Mouse (Mus musculus): ENCODE measurements around the gene Mpeg1. TPM values are rescaled to one million over a fixed set of nuclear protein-coding genes. Genes with fewer than 3 reads are reported as not detected.

The Mpeg1 gene
- polyA plus RNA-seq (2011; ENCODE audit: insufficient read length, low read depth, missing spikeins) = 0.82 and 7.0 TPM in 2 replicates

DNA sequence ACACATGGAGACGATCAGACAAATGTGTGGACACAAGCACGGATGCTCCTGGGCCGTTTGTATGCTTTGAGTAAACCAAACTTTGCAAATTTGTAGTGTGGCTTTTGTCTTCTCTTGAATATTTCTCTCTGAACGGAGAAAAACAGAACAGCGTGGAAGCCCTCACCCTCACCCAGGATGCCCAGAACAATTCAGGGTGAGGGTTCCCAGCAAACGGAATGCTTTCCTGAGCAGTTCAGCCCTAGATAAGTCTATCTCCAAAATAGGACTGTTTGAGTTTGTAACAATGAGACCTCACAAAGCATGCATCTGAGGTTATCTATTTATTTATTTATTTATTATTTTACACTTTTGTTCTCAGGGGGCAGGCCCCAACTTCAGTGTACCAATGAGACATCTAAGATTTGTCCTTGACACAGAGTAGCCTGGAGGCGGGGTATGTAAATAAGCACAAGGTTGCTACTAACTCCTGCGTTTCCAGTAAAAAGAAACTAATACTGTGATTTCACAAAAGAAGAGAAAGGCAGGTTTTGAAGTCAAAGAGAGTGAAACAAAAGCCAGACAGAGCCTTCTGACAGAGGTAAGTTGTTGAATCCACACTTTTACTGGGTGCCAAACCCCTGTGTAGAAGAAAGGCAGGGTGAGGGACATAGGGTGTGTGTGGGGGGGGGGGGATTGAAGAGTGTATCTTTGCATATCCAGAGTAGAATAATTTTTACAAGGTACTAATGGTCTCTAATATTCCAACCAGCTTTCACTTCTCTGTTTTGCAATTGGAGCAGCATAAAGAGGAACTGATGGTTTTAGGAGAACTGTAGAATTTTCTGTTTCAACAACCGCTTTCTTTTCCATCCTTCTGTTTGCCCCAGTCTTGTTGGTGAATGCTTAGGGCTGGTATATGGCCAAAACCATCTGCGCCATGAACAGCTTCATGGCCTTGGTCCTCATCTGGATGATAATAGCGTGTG lies at the start of gene Mpeg1:
TSS of gene Mpeg1 (plus strand) at position 498 of the 968 bp plus-strand sequence.
- no peak within 1 kb of the TSS for H3K27ac ChIP-seq (ENCODE audit: insufficient read depth, low read length)
- no peak within 1 kb of the TSS for H3K4me3 ChIP-seq (ENCODE audit: insufficient read depth, low read length)
- H3K4me1 ChIP-seq (ENCODE audit: control insufficient read depth, insufficient read depth, low read length) = peaks cover 4% of the 10 kb centered on the region
- TF ChIP-seq POLR2A (IDR thresholded peaks at IDR 0.05; ENCODE audit: low read depth, low read length) (no peak), CTCF (IDR thresholded peaks at IDR 0.05; ENCODE audit: borderline replicate concordance, insufficient read depth, low read length) (no peak)

GRCm38 (mm10) chr19:12413737-12414136 lies 46.8 kb upstream of the Mpeg1 start:
- TF ChIP-seq POLR2A (IDR thresholded peaks at IDR 0.05; ENCODE audit: low read depth, low read length) = no peak
- TF ChIP-seq CTCF (IDR thresholded peaks at IDR 0.05; ENCODE audit: borderline replicate concordance, insufficient read depth, low read length) = no peak
- no peaks in the 10 kb centered on the region for H3K4me1 ChIP-seq (ENCODE audit: control insufficient read depth, insufficient read depth, low read length)
- H3K27ac ChIP-seq (ENCODE audit: insufficient read depth, low read length) = no peak overlapping the region
- H3K4me3 ChIP-seq (ENCODE audit: insufficient read depth, low read length) = no peak overlapping the region

DNA sequence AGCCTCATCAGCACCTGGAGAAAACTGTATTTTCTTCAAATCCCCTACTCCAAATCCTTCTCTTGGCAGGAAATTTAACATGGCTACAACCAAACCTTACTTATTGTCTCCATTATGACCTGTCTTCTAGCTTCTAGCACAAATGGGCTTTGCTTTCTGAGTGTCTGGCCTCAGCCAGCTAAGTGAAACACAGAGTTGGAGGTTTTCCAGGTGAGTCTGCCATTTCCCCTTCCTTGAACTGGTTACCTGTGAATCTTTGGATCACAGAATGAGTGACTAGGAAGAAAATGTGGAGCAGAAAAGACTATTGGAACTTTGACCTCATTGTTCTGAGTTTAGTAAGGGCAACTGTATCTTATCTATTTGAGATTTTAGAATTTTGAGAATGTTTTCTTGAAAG lies 43.2 kb upstream of the Mpeg1 start, which contains the start of gene Olfr1441:
TSS of gene Olfr1441 (plus strand) at position 73 of the 400 bp plus-strand sequence.
- H3K4me1 ChIP-seq (ENCODE audit: control insufficient read depth, insufficient read depth, low read length) = no peaks in the 10 kb centered on the region
- TF ChIP-seq POLR2A (IDR thresholded peaks at IDR 0.05; ENCODE audit: low read depth, low read length) = no peak
- no peak for TF ChIP-seq CTCF (IDR thresholded peaks at IDR 0.05; ENCODE audit: borderline replicate concordance, insufficient read depth, low read length)
- no peak within 1 kb of the TSS for H3K27ac ChIP-seq (ENCODE audit: insufficient read depth, low read length)
- H3K4me3 ChIP-seq (ENCODE audit: insufficient read depth, low read length) = no peak within 1 kb of the TSS

DNA sequence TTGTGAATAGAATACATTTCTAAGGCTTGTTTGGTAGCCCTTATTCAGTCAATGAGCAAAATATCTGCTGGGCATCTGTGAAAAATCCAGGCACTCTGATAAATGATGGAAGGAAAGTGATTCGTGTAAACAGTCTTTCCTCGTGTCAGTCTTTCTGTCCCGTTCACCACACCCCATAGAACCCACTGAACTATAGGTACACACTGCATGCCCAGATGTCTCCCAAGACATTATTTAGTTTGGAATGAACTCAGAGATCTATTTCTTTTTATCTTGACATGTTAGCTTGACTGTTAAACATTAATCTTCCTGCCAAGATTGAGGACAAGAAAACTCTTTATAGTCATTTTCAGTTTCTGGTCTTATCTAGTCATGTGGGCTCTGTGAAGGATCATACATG lies 42.3 kb upstream of the Mpeg1 start:
- TF ChIP-seq CTCF (IDR thresholded peaks at IDR 0.05; ENCODE audit: borderline replicate concordance, insufficient read depth, low read length) (no peak), POLR2A (IDR thresholded peaks at IDR 0.05; ENCODE audit: low read depth, low read length) (no peak)
- no peaks in the 10 kb centered on the region for H3K4me1 ChIP-seq (ENCODE audit: control insufficient read depth, insufficient read depth, low read length)
- no peak overlapping the region for H3K27ac ChIP-seq (ENCODE audit: insufficient read depth, low read length)
- H3K4me3 ChIP-seq (ENCODE audit: insufficient read depth, low read length) = no peak overlapping the region

GRCm38 (mm10) chr19:12420555-12420954 lies 40.0 kb upstream of the Mpeg1 start:
- H3K4me3 ChIP-seq (ENCODE audit: insufficient read depth, low read length) = no peak overlapping the region
- TF ChIP-seq CTCF (IDR thresholded peaks at IDR 0.05; ENCODE audit: borderline replicate concordance, insufficient read depth, low read length) = no peak
- H3K4me1 ChIP-seq (ENCODE audit: control insufficient read depth, insufficient read depth, low read length) = no peaks in the 10 kb centered on the region
- no peak overlapping the region for H3K27ac ChIP-seq (ENCODE audit: insufficient read depth, low read length)

DNA sequence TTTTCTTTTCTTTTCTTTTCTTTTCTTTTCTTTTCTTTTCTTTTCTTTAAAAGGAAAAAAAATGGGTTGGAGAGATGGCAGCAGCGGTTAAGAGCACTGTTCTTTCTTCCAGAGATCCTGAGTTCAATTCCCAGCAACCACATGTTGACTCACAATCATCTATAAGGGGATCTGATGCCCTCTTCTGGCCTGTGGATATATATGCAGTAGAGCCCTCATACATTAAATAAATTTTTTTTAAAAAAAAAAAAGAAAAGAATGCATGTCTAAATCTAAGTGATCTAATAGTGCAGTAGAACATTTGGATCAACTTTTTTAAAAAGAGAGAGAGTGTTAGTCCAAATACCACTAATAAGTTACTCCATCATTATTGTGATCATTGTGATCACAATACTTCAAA lies 38.9 kb upstream of the Mpeg1 start:
- Histone ChIP-seq H3K4me1 (ENCODE audit: control insufficient read depth, insufficient read depth, low read length) (no peaks in the 10 kb centered on the region), H3K4me3 (ENCODE audit: insufficient read depth, low read length) (no peak overlapping the region), H3K27ac (ENCODE audit: insufficient read depth, low read length) (no peak overlapping the region)
- TF ChIP-seq POLR2A (IDR thresholded peaks at IDR 0.05; ENCODE audit: low read depth, low read length) (no peak), CTCF (IDR thresholded peaks at IDR 0.05; ENCODE audit: borderline replicate concordance, insufficient read depth, low read length) (no peak)

GRCm38 (mm10) chr19:12427101-12427500 lies 33.5 kb upstream of the Mpeg1 start:
- no peaks in the 10 kb centered on the region for H3K4me1 ChIP-seq (ENCODE audit: control insufficient read depth, insufficient read depth, low read length)
- no peak overlapping the region for H3K27ac ChIP-seq (ENCODE audit: insufficient read depth, low read length)
- TF ChIP-seq POLR2A (IDR thresholded peaks at IDR 0.05; ENCODE audit: low read depth, low read length) = no peak
- H3K4me3 ChIP-seq (ENCODE audit: insufficient read depth, low read length) = no peak overlapping the region

GRCm38 (mm10) chr19:12427605-12428004 lies 33.0 kb upstream of the Mpeg1 start, which contains the start of gene Pfpl:
Gene Pfpl (plus strand): TSS chr19:12427905.
- TF ChIP-seq POLR2A (IDR thresholded peaks at IDR 0.05; ENCODE audit: low read depth, low read length) (no peak), CTCF (IDR thresholded peaks at IDR 0.05; ENCODE audit: borderline replicate concordance, insufficient read depth, low read length) (no peak)
- Histone ChIP-seq H3K4me1 (ENCODE audit: control insufficient read depth, insufficient read depth, low read length) (no peaks in the 10 kb centered on the region), H3K27ac (ENCODE audit: insufficient read depth, low read length) (no peak within 1 kb of the TSS), H3K4me3 (ENCODE audit: insufficient read depth, low read length) (no peak within 1 kb of the TSS)

DNA sequence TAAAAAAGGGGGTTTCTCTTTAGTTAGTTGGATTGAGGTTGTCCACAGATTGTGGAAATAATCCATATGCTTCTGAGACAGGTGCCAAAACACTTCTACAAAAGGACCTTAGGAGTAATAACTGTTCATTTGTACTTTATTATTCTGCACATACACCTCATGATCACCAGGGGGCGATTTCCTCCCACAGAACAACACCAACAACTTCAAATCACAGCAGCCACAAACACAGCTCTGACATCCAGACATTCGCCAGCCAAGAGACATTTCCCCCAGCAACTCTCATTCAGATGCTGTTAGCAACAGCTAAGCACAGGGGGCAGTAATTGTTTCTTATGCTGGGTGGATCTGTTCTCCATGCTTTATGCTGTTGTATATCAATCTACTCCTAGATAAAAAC lies 27.5 kb upstream of the Mpeg1 start:
- Histone ChIP-seq H3K4me3 (ENCODE audit: insufficient read depth, low read length) (no peak overlapping the region), H3K27ac (ENCODE audit: insufficient read depth, low read length) (no peak overlapping the region), H3K4me1 (ENCODE audit: control insufficient read depth, insufficient read depth, low read length) (no peaks in the 10 kb centered on the region)
- TF ChIP-seq CTCF (IDR thresholded peaks at IDR 0.05; ENCODE audit: borderline replicate concordance, insufficient read depth, low read length) = no peak
- TF ChIP-seq POLR2A (IDR thresholded peaks at IDR 0.05; ENCODE audit: low read depth, low read length) = no peak

DNA sequence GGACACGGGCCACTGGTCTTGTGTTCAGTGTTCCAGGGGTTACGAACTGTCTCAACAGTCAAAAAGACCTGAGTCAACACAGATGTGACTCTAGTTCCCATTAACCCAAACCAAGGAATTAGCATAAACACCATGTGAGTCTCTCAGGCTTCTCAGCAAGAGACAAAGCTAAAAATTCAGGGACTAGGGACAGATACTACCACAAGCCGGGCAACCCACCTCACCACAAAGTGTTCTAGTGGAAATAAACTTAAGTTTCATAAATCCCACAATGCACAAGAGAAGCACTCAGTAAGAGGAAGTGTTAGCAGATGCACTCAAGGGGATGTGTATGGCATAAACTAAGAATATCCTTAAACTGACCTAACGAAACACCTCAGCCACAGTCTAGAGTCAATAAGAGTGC lies 25.6 kb upstream of the Mpeg1 start:
- TF ChIP-seq POLR2A (IDR thresholded peaks at IDR 0.05; ENCODE audit: low read depth, low read length) = no peak
- no peak for TF ChIP-seq CTCF (IDR thresholded peaks at IDR 0.05; ENCODE audit: borderline replicate concordance, insufficient read depth, low read length)
- Histone ChIP-seq H3K4me1 (ENCODE audit: control insufficient read depth, insufficient read depth, low read length) (no peaks in the 10 kb centered on the region), H3K27ac (ENCODE audit: insufficient read depth, low read length) (no peak overlapping the region), H3K4me3 (ENCODE audit: insufficient read depth, low read length) (no peak overlapping the region)
